Mouse (Mus musculus) CH12.LX (cell line): ENCODE measurements around the gene Madd. TPM values are rescaled to one million over a fixed set of nuclear protein-coding genes. Genes with fewer than 3 reads are reported as not detected.

Experiments used
- DNase-seq: peaks from one replicate; pipeline ENCODE4 v3.0.0-alpha.2; 2013; ENCODE audit errors: extremely low read depth
- H3K27ac ChIP-seq: 2 replicates; pipeline ENCODE4 v1.5.1; 2012; ENCODE audit warnings: low read depth, mild to moderate bottlenecking, control low read depth, moderate library complexity; ENCODE audit not compliant: insufficient read depth
- H3K27me3 ChIP-seq: replicated peaks from 2 replicates; pipeline ENCODE3; 2012; ENCODE audit warnings: inconsistent platforms
- H3K36me3 ChIP-seq, 2 experiments: replicated peaks in 1 of 2; 2 replicates each; pipeline versions ENCODE3 to v1.6.1; 2012; ENCODE audit warnings: inconsistent platforms in 1 of 2, low read length in 1 of 2, mild to moderate bottlenecking in 1 of 2, mixed read lengths in 1 of 2, moderate library complexity in 1 of 2; ENCODE audit not compliant: control insufficient read depth in 1 of 2, insufficient read depth in 1 of 2
- H3K4me1 ChIP-seq, 2 experiments: 2 replicates each; pipeline ENCODE4 v1.6.1; 2012; ENCODE audit warnings: inconsistent platforms in 1 of 2, moderate library complexity in 1 of 2; ENCODE audit not compliant: insufficient read depth in 2 of 2, control insufficient read depth in 1 of 2
- H3K4me2 ChIP-seq: 2 replicates; pipeline ENCODE4 v1.6.1; 2012; ENCODE audit warnings: low read depth, mild to moderate bottlenecking, control low read depth; ENCODE audit not compliant: poor library complexity, insufficient read depth, severe bottlenecking
- H3K4me3 ChIP-seq, 3 experiments: fragments of 150-350 bp in 1 of 3; sonication (generic) in 1 of 3; replicated peaks in 1 of 3; 2 replicates each; pipeline versions ENCODE3 to v1.5.1; 2011 to 2012; ENCODE audit warnings: low read depth in 2 of 3, low read length in 2 of 3, mild to moderate bottlenecking in 2 of 3, moderate library complexity in 2 of 3, control low read depth in 1 of 3, improper control_type of control experiment in 1 of 3, inconsistent platforms in 1 of 3, mixed read lengths in 1 of 3; ENCODE audit not compliant: poor library complexity in 1 of 3
- H3K79me2 ChIP-seq: replicated peaks from 2 replicates; pipeline ENCODE4 v1.6.1; 2012; ENCODE audit warnings: mild to moderate bottlenecking, moderate library complexity; ENCODE audit not compliant: control insufficient read depth, poor library complexity, insufficient read depth, severe bottlenecking; ENCODE audit errors: extremely low read depth
- H3K9ac ChIP-seq: 2 replicates; pipeline ENCODE4 v1.6.1; 2012; ENCODE audit warnings: low read depth, mild to moderate bottlenecking, control low read depth, moderate library complexity; ENCODE audit not compliant: insufficient read depth
- H3K9me3 ChIP-seq: replicated peaks from 2 replicates; pipeline ENCODE3; 2012; ENCODE audit warnings: low read length, inconsistent platforms, mixed read lengths
- BHLHE40 ChIP-seq: IDR thresholded peaks from 2 replicates; pipeline ENCODE4 v1.6.1; 2011; ENCODE audit warnings: mild to moderate bottlenecking, low read depth, low read length, improper control_type of control experiment
- E2F4 ChIP-seq: IDR thresholded peaks from 2 replicates; pipeline ENCODE4 v1.6.1; 2011; ENCODE audit warnings: low read depth, low read length, improper control_type of control experiment; ENCODE audit not compliant: insufficient replicate concordance
- ELF1 ChIP-seq: IDR thresholded peaks from 2 replicates; pipeline ENCODE4 v1.6.1; 2014; ENCODE audit warnings: low read depth, mild to moderate bottlenecking, inconsistent platforms, low read length, improper control_type of control experiment
- GABPA ChIP-seq: IDR thresholded peaks from 2 replicates; pipeline ENCODE4 v1.6.1; 2012; ENCODE audit warnings: low read depth, low read length, improper control_type of control experiment, inconsistent platforms; ENCODE audit not compliant: insufficient replicate concordance
- JUN ChIP-seq: IDR thresholded peaks from 2 replicates; pipeline ENCODE4 v1.6.1; 2011; ENCODE audit warnings: low read depth, mild to moderate bottlenecking, low read length, improper control_type of control experiment, moderate library complexity; ENCODE audit not compliant: insufficient read depth
- MAFK ChIP-seq: IDR thresholded peaks from 2 replicates; pipeline ENCODE4 v1.6.1; 2011; ENCODE audit warnings: low read length, improper control_type of control experiment; ENCODE audit not compliant: insufficient replicate concordance
- MAX ChIP-seq: IDR thresholded peaks from 2 replicates; pipeline ENCODE4 v1.6.1; 2011; ENCODE audit warnings: low read length, improper control_type of control experiment
- MEF2A ChIP-seq: IDR thresholded peaks from 2 replicates; pipeline ENCODE4 v1.6.1; 2014; ENCODE audit warnings: low read depth, mild to moderate bottlenecking, inconsistent platforms, low read length, improper control_type of control experiment, borderline replicate concordance
- MYC ChIP-seq: IDR thresholded peaks from 2 replicates; pipeline ENCODE4 v1.6.1; 2011; ENCODE audit warnings: low read depth, mild to moderate bottlenecking, improper control_type of control experiment, low read length
- NRF1 ChIP-seq: IDR thresholded peaks from 2 replicates; pipeline ENCODE4 v1.6.1; 2014; ENCODE audit warnings: low read depth, mild to moderate bottlenecking, inconsistent platforms, low read length, improper control_type of control experiment, moderate library complexity
- PAX5 ChIP-seq: IDR thresholded peaks from 2 replicates; pipeline ENCODE4 v1.6.1; 2012; ENCODE audit warnings: low read length, inconsistent platforms, mixed read lengths
- POLR2A ChIP-seq: IDR thresholded peaks from 2 replicates; pipeline ENCODE4 v1.6.1; 2011; ENCODE audit warnings: low read depth, mild to moderate bottlenecking, improper control_type of control experiment, low read length
- POLR2AphosphoS2 ChIP-seq: IDR thresholded peaks from 2 replicates; pipeline ENCODE4 v1.6.1; 2011; ENCODE audit warnings: low read depth, low read length, improper control_type of control experiment
- SIN3A ChIP-seq: IDR thresholded peaks from 2 replicates; pipeline ENCODE4 v1.6.1; 2012; ENCODE audit warnings: low read length, improper control_type of control experiment, inconsistent platforms
- TBP ChIP-seq: conservative IDR thresholded peaks from 2 replicates; pipeline ENCODE4 v1.6.1; 2011; ENCODE audit warnings: low read depth, low read length, improper control_type of control experiment
- UBTF ChIP-seq: IDR thresholded peaks from 2 replicates; pipeline ENCODE4 v1.6.1; 2012; ENCODE audit warnings: low read depth, mild to moderate bottlenecking, inconsistent platforms, low read length, improper control_type of control experiment, moderate library complexity
- ZKSCAN1 ChIP-seq: IDR thresholded peaks from 2 replicates; pipeline ENCODE4 v1.6.1; 2012; ENCODE audit warnings: low read depth, inconsistent platforms, low read length, improper control_type of control experiment, borderline replicate concordance
- ZMIZ1 ChIP-seq: IDR thresholded peaks from 2 replicates; pipeline ENCODE4 v1.6.1; 2012; ENCODE audit warnings: low read depth, mild to moderate bottlenecking, inconsistent platforms, low read length, improper control_type of control experiment
- ZNF384 ChIP-seq: IDR thresholded peaks from 2 replicates; pipeline ENCODE4 v1.6.1; 2012; ENCODE audit warnings: low read depth, low read length, improper control_type of control experiment, inconsistent platforms
- dilution Hi-C: fragments of 300-500 bp; cut with MboI; formaldehyde crosslinking; loops from 2 replicates; pipeline ENCODE4 v1.14.3; 2020; ENCODE audit warnings: low sequenced_read_pairs; ENCODE audit not compliant: extremely low pct_unique_long_range_greater_than_20kb, extremely low pct_ligation_motif_present
- in situ Hi-C: fragments of 300-500 bp; cut with MboI; formaldehyde crosslinking; loops from 3 replicates; pipeline ENCODE4 v1.14.3; 2019; ENCODE audit warnings: low sequenced_read_pairs, low pct_ligation_motif_present, low pct_unique_long_range_greater_than_20kb, mixed read lengths
- polyA plus RNA-seq: library from polyadenylated mRNA; unstranded; fragments of >175 nt; gene quantifications from 2 replicates; pipeline ENCODE4 v1.2.1, GENCODE M21; 2012; ENCODE audit warnings: low read depth; ENCODE audit not compliant: insufficient read length
- total RNA-seq, 2 experiments: library from RNA; depleted of rRNA; stranded (reverse); fragments of 300-350 nt in 1 of 2; fragments of >200 nt in 1 of 2; gene quantifications; 2 replicates each; pipeline ENCODE4 v1.2.3; 2012 to 2014

Gene Madd
- total and polyA plus RNA-seq, 3 experiments, result 4.8 to 15.6 (median 14.6) TPM

DNA sequence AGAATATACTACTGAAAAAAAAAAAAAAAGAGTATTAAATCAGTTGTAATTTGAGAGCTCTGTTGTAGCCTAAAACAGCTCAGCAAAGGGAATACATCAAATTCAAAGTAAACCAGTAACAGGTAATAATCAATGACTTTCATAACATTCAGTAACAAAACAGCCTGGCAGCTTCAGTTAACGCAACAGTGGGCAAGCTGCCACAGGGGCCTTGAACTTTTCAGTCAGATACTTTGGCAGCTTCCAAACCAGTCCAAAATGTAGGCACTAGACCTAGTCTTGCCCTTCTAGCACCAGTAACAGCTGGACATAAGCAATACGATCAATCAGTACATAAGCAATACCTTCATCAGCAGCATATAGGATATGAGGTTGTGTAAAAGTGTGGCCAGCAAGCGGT, 29.5 kb downstream of the Madd start:
- 0 out of 2 replicates have a peak, but pooled peaks cover 1% of the 10 kb centered on the region for H3K79me2 ChIP-seq
- no peak overlapping the region for H3K4me3 ChIP-seq
- dilution Hi-C loops, result no loop called here
- H3K4me1 ChIP-seq, result peaks cover 0 to 13% of the 10 kb centered on the region in 2 experiments; a peak in 2 of 4 replicates
- peaks cover 63 to 81% of the 10 kb centered on the region in 2 experiments for H3K36me3 ChIP-seq
- in situ Hi-C loops, result no loop called here
- H3K9ac ChIP-seq, result no peak overlapping the region
- no peak overlapping the region for H3K27ac ChIP-seq
- no peak for DNase-seq
- no peak for TF ChIP-seq SIN3A
- TF ChIP-seq POLR2AphosphoS2, result no peak
- TF ChIP-seq MAX, result no peak
- TF ChIP-seq, all 38 proteins: peak for 0
- no peaks in the 10 kb centered on the region for H3K9me3 ChIP-seq
- H3K4me2 ChIP-seq, result no peak overlapping the region
- no peaks in the 10 kb centered on the region for H3K27me3 ChIP-seq

- DNase-seq, result no peak
- Histone ChIP-seq H3K27ac (no peak overlapping the region), H3K4me3 (no peak overlapping the region), H3K27me3 (no peaks in the 10 kb centered on the region), H3K4me1 (peaks cover 0 to 13% of the 10 kb centered on the region in 2 experiments; a peak in 2 of 4 replicates), H3K4me2 (no peak overlapping the region), H3K9ac (no peak overlapping the region), H3K79me2 (0 out of 2 replicates have a peak, but pooled peaks cover 1% of the 10 kb centered on the region), H3K36me3 (peaks cover 59 to 78% of the 10 kb centered on the region in 2 experiments), H3K9me3 (no peaks in the 10 kb centered on the region)
- TF ChIP-seq E2F4, result no peak
- dilution Hi-C loops, result no loop called here
- in situ Hi-C loops, result no loop called here
Measured at GRCm38 (mm10) chr2:91152885-91153377, 30.7 kb downstream of the Madd start.

DNA sequence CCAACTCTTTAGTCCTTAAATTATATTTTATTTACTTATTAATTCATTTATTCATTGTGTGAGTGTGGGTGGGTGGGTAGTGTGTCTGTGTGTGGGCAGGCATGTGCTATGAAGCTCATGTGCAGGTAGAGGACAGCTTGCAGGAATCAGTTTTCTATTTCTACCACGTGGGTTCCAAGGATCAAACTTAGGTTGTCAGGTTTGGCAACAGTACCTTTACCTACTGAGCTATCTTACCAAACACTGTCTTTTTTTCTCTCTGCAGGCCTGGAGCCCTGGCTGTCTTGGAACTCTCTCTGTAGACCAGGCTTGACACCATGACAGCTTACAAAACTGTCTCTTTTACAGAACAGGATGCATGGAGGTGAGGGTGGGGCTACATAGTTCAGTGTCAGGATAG, 32.3 kb downstream of the Madd start:
- TF ChIP-seq ZNF384, result no peak
- no peak for TF ChIP-seq JUN
- TF ChIP-seq GABPA, result no peak
- TF ChIP-seq POLR2A, result no peak
- no peak for TF ChIP-seq UBTF
- no peak for TF ChIP-seq TBP
- no peak for TF ChIP-seq BHLHE40
- TF ChIP-seq MAFK, result no peak
- no peak for TF ChIP-seq SIN3A
- TF ChIP-seq MYC, result no peak
- TF ChIP-seq ZKSCAN1, result no peak
- TF ChIP-seq ZMIZ1, result no peak
- TF ChIP-seq MEF2A, result no peak
- no peak for TF ChIP-seq ELF1
- no peak for TF ChIP-seq NRF1
- no peak for TF ChIP-seq PAX5
- H3K4me2 ChIP-seq, result no peak overlapping the region
- no peaks in the 10 kb centered on the region for H3K27me3 ChIP-seq
- peaks cover 0 to 13% of the 10 kb centered on the region in 2 experiments; a peak in 2 of 4 replicates for H3K4me1 ChIP-seq
- H3K79me2 ChIP-seq, result 0 out of 2 replicates have a peak, but pooled peaks cover 1% of the 10 kb centered on the region
- DNase-seq, result no peak
- H3K9me3 ChIP-seq, result no peaks in the 10 kb centered on the region
- no peak overlapping the region for H3K27ac ChIP-seq
- H3K9ac ChIP-seq, result no peak overlapping the region
- in situ Hi-C loops (no loop called here), dilution Hi-C loops (no loop called here)
- H3K36me3 ChIP-seq, result peaks cover 53 to 73% of the 10 kb centered on the region in 2 experiments
- no peak overlapping the region for H3K4me3 ChIP-seq
